Mouse (Mus musculus) embryonic stem cell, embryonic (primary cell): ENCODE data around the gene Map3k6.

Source experiments
- CTCF ChIA-PET, 4 experiments: fragments of 300-600 bp in 2 of 4; fragments of 350-600 bp in 2 of 4; sonication (Branson Sonifier 250); formaldehyde crosslinking; loops; one replicate each; lab custom pipeline; 2022; ENCODE audit warnings: inconsistent platforms in 2 of 4; lab: Charles Lee
- POLR2A ChIA-PET, 4 experiments: fragments of 300-600 bp in 2 of 4; fragments of 350-600 bp in 2 of 4; sonication (Branson Sonifier 250); formaldehyde crosslinking; loops; one replicate each; lab custom pipeline; 2022; ENCODE audit warnings: antibody characterized with exemption in 4 of 4, inconsistent platforms in 1 of 4; lab: Charles Lee

Gene Map3k6

DNA sequence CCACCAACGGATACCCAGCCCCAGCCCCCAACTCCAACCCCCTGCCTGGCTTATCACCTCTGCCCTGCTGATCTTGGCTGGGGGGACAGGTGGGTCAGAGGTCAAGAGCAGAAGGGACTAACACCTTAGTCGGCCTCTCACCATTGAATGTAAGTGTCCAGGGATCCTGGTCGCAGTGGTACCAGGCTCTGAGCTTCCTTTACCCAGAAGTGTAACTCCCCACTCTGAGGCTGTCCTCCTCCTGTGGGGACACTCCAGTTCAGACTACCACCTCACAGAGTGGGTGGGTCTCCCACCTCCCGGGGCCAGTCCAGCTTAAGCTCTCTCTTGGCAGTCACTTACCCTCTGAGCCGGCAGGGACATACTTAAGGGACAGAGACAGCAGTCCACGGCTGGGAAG is 14.8 kb downstream of the Map3k6 start:
- POLR2A ChIA-PET = interaction anchor here in 2 of 4 experiments (0.6 to 3.3 kb wide), 9 partner anchors 8 to 333 kb away, joined by 3 to 20 read pairs (median 3); partner anchors contain the start of gene Fam76a (in 1 of the 2)
- CTCF ChIA-PET = interaction anchor here in 1 of 4 experiments (1.3 kb wide), 1 partner anchor 14 kb away, joined by 4 read pairs; no protein-coding TSS in a partner anchor

DNA sequence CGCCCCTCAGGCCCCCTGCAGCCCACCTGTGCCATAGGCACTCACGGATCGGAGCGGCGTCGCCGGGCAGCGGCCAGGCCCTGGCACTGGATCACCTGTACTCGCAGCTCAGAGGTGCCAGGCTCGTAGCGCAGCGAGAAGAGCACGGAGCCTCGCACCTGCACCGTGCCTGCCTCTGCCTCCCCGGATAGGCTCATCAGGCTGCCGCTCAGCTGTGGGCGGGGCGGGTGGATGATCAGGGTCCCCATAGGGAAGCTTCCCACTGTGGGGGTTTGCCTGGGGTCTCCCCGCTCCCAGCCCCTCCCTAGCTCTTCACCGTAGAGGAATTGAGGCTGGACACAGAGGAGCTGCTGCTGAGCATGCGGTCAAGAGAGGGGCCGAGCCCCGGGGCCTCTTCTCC is 16.2 kb downstream of the Map3k6 start:
- ChIA-PET CTCF (interaction anchor here (0.5 to 2.4 kb wide), 15 partner anchors 10 to 248 kb away, joined by 3 to 13 read pairs (median 3); no protein-coding TSS in a partner anchor), POLR2A (interaction anchor here in 3 of 4 experiments (0.6 to 3.3 kb wide), 21 partner anchors 9 to 1171 kb away, joined by 3 to 20 read pairs (median 4); partner anchors contain the start of genes Tmem222 (in 2 of the 3) and Wdtc1 (in 2 of the 3))

GRCm38 (mm10) chr4:133257230-133257629 is 16.6 kb downstream of the Map3k6 start:
- POLR2A ChIA-PET = interaction anchor here (0.6 to 3.3 kb wide), 21 partner anchors 9 to 584 kb away, joined by 3 to 20 read pairs (median 4); partner anchors contain the start of genes Tmem222 (in 2 of the 4) and Wdtc1 (in 2 of the 4)
- CTCF ChIA-PET = interaction anchor here in 3 of 4 experiments (0.6 to 2.4 kb wide), 12 partner anchors 10 to 248 kb away, joined by 3 to 13 read pairs (median 5); no protein-coding TSS in a partner anchor

- ChIA-PET CTCF (interaction anchor here in 3 of 4 experiments (0.6 to 2.4 kb wide), 7 partner anchors 11 to 184 kb away, joined by 3 to 13 read pairs (median 5); no protein-coding TSS in a partner anchor), POLR2A (interaction anchor here in 3 of 4 experiments (0.6 to 3.3 kb wide), 17 partner anchors 9 to 583 kb away, joined by 3 to 20 read pairs (median 6); partner anchors contain the start of genes Tmem222 (in 2 of the 3) and Wdtc1 (in 2 of the 3))
Measured at GRCm38 (mm10) chr4:133257798-133258408, 17.3 kb downstream of the Map3k6 start.

DNA sequence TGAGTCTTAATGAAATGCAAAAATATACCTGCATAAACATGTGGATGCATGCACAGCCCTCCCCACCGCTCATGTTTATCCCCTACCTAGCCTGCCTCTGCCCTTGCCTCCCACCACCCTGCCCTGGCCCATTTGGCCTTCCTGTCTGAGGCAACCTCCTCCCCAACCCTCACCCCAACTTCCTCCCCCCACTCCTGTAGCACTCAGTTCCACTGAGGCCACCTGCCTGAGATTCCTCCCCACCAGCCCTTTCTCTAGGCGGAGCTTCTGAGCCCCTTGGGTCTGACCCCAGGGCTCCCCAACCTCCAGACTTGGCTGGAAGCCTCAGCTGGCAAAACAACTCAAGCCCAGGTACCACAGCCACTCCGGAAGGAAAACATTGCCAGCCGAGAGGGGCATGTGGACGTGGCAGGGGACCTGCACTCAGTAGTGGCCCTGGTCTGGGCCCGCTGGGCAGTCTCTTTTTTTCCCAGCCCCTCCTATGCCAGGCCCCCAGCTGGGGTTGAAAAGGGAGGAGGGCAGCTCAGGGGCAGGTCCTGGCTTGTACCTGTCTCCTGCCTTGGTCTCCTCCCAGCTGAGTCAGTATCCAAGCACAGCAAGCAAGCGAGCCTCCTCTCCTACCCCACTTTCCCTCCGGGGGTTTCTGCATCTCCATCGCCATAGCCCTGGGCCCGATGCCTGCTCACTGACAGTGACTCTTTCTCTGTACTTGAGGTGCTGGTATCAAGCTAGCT is 21.2 kb downstream of the Map3k6 start:
- CTCF ChIA-PET = interaction anchor here in 3 of 4 experiments (0.6 to 2.5 kb wide), 8 partner anchors 11 to 161 kb away, joined by 3 to 14 read pairs (median 4); partner anchors contain the start of gene Tmem222 (in 1 of the 3)

GRCm38 (mm10) chr4:133262375-133262765 is 21.8 kb downstream of the Map3k6 start:
- POLR2A ChIA-PET = interaction anchor here in 2 of 4 experiments (0.6 to 2.2 kb wide), 11 partner anchors 15 to 317 kb away, joined by 3 to 10 read pairs (median 3); partner anchors contain the start of genes Map3k6 (in 1 of the 2) and Slc9a1 (in 1 of the 2)

More for the DNA sequence above, 21.2 kb downstream of the Map3k6 start:
- POLR2A ChIA-PET = interaction anchor here in 2 of 4 experiments (0.6 to 2.3 kb wide), 12 partner anchors 13 to 306 kb away, joined by 3 to 10 read pairs (median 4); partner anchors contain the start of genes Slc9a1 (in 1 of the 2), Tmem222 (in 1 of the 2) and Wdtc1 (in 1 of the 2)

GRCm38 (mm10) chr4:133262882-133263281 is 22.3 kb downstream of the Map3k6 start, which contains the start of gene Sytl1:
TSS of gene Sytl1 (minus strand) at chr4:133263113.
- POLR2A ChIA-PET = interaction anchor here in 3 of 4 experiments (0.7 to 3.5 kb wide), 15 partner anchors 9 to 317 kb away, joined by 3 to 15 read pairs (median 4); partner anchors contain the start of genes Tmem222 (in 2 of the 3), Map3k6 (in 1 of the 3) and Wdtc1 (in 1 of the 3)

More at GRCm38 (mm10) chr4:133262375-133262765, 21.8 kb downstream of the Map3k6 start:
- CTCF ChIA-PET = interaction anchor here in 3 of 4 experiments (0.9 to 2.5 kb wide), 12 partner anchors 11 to 161 kb away, joined by 3 to 14 read pairs (median 4); no protein-coding TSS in a partner anchor

GRCm38 (mm10) chr4:133263756-133264155 is 23.1 kb downstream of the Map3k6 start:
- CTCF ChIA-PET = interaction anchor here (1.1 to 1.9 kb wide), 4 partner anchors 34 to 44 kb away, joined by 3 to 7 read pairs (median 5); no protein-coding TSS in a partner anchor
- POLR2A ChIA-PET = interaction anchor here (0.6 to 3.5 kb wide), 13 partner anchors 9 to 335 kb away, joined by 3 to 29 read pairs (median 4); partner anchors contain the start of genes Tmem222 (in 3 of the 4) and Wdtc1 (in 1 of the 4)

More at GRCm38 (mm10) chr4:133262882-133263281, 22.3 kb downstream of the Map3k6 start, which contains the start of gene Sytl1:
- CTCF ChIA-PET = interaction anchor here (0.6 to 2.5 kb wide), 12 partner anchors 12 to 595 kb away, joined by 3 to 14 read pairs (median 4); no protein-coding TSS in a partner anchor

- ChIA-PET CTCF (interaction anchor here in 2 of 4 experiments (0.6 to 1.9 kb wide), 2 partner anchors 33 kb away, joined by 3 to 7 read pairs; no protein-coding TSS in a partner anchor), POLR2A (interaction anchor here in 3 of 4 experiments (0.6 to 3.5 kb wide), 10 partner anchors 8 to 335 kb away, joined by 3 to 29 read pairs (median 4); partner anchors contain the start of gene Tmem222 (in 2 of the 3))
Measured at GRCm38 (mm10) chr4:133264559-133264958, 23.9 kb downstream of the Map3k6 start.

- POLR2A ChIA-PET = interaction anchor here (0.6 to 3.5 kb wide), 10 partner anchors 8 to 87 kb away, joined by 3 to 29 read pairs (median 4); partner anchors contain the start of gene Tmem222 (in 1 of the 4)
- CTCF ChIA-PET = no interaction called here
Measured at GRCm38 (mm10) chr4:133265297-133265696, 24.7 kb downstream of the Map3k6 start.

GRCm38 (mm10) chr4:133265759-133266158 is 25.1 kb downstream of the Map3k6 start:
- ChIA-PET POLR2A (interaction anchor here in 2 of 4 experiments (1.0 to 3.5 kb wide), 8 partner anchors 9 to 87 kb away, joined by 3 to 29 read pairs (median 6); partner anchors contain the start of gene Tmem222 (in 1 of the 2)), CTCF (no interaction called here)

DNA sequence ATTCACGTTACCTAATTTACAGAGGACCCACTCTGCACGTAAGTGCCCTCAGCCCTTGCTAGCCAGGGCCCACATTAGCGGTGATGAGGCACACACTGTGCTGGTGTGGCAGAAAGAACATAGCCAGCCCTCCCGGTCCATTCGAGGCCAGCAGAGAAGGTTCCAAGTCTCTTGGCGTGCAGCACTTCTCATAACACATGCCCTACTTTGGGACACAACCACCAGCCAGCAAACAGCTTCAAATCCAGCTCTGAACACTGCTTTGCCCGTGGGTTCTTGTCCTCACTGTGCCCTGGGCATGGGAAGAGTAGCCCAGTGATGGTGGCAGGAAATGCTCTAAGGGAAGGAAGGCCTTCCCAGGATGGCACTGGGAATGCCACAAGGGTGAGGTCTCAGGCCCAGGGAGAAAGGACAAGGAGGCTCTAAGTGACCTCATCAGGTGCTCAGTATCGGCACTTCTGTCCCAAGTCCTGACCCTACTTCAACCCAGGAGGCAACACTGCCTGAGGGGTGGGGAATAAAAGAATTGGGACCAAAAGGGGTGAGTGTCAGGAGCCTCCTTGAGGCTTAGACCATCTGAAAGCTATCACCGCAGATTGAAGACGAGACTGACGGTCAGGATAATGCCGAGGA is 25.7 kb downstream of the Map3k6 start:
- ChIA-PET CTCF (interaction anchor here in 1 of 4 experiments (0.5 kb wide), 1 partner anchor 65 kb away, joined by 3 read pairs; no protein-coding TSS in a partner anchor), POLR2A (interaction anchor here in 2 of 4 experiments (1.0 to 3.5 kb wide), 10 partner anchors 9 to 86 kb away, joined by 3 to 29 read pairs (median 6); partner anchors contain the start of genes Map3k6 (in 1 of the 2) and Tmem222 (in 1 of the 2))

DNA sequence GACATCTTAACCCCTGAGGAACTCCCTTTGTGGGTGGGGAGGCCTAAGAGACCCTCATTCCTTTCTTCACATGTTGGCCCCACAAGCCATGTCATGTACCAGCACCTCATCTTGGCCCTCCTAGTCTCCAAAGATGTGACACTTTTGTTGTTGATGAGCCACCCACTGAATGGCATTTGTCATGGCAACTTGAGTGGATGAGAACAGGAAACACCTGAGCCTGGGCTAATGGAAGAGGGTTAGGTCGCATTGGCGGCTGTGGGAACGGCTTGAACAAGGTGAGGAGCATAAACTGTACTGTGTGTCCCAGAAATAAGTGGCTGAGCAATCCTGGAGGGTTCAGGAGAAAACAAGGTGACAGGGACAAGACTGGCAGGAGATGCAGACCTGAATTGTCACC is 28.3 kb downstream of the Map3k6 start:
- POLR2A ChIA-PET = no interaction called here
- CTCF ChIA-PET = no interaction called here

DNA sequence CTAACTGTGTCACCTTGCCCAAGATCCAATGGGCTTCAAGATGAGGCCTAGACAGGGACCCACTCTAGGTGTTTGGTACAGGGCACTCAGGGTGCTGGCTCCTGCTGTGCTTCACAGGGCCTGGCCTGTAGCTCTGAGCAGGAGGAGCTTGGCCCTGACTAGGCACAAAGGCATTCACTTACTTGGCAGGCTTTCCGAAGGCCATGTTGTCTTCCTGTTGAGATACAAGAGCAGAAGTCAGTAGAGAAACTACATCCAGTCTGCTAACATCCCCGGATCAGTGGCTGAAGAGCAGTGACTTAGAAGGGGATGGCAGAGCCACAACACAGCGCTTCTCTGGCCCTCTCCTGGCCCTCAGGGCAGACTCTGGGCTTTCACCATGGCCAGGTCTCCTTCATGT is 29.0 kb downstream of the Map3k6 start:
- ChIA-PET CTCF (interaction anchor here in 1 of 4 experiments (1.0 kb wide), 1 partner anchor 29 kb away, joined by 3 read pairs; no protein-coding TSS in a partner anchor), POLR2A (interaction anchor here in 1 of 4 experiments (0.9 to 1.6 kb wide), 2 partner anchors 9 to 84 kb away, joined by 3 to 5 read pairs; partner anchors contain the start of gene Wdtc1)

- ChIA-PET POLR2A (interaction anchor here in 2 of 4 experiments (0.8 to 1.6 kb wide), 6 partner anchors 11 to 82 kb away, joined by 3 to 5 read pairs (median 3); partner anchors contain the start of gene Wdtc1 (in 2 of the 2)), CTCF (interaction anchor here in 1 of 4 experiments (1.2 kb wide), 1 partner anchor 37 kb away, joined by 4 read pairs; no protein-coding TSS in a partner anchor)
Measured at GRCm38 (mm10) chr4:133270929-133271328, 30.3 kb downstream of the Map3k6 start.
